Mouse (Mus musculus): ENCODE measurements around the gene Rpl9-ps1.

DNA sequence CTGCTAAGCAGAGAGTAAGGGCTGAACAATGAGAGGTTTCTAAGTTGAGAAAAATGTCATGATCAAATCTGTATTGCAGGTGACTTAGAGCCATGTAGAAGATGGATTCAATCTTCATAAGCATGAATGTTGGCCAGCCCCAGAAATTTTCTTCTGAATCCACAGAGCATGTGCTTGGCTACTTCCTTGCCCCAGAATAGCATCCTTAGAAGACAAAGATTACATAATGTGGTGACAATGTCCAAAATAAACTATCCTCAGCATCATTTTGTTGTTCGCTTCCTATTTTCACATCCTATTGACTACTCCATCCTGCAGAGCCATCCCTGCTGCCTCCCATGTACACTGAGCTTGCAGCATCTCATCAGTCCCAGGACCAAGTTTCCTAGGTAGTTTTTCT lies 30.2 kb upstream of the Rpl9-ps1 start:
- TF ChIP-seq MAFK (IDR thresholded peaks at IDR 0.05; ENCODE audit: insufficient read depth, low read depth, low read length), result no peak
- no peak for TF ChIP-seq HCFC1 (IDR thresholded peaks at IDR 0.05; ENCODE audit: borderline replicate concordance, insufficient read depth, low read length)
- TF ChIP-seq ZC3H11A (IDR thresholded peaks at IDR 0.05; ENCODE audit: borderline replicate concordance, low read depth, low read length), result no peak
